Mouse (Mus musculus): ENCODE data around the gene Tas2r119. TPM values are rescaled to one million over a fixed set of nuclear protein-coding genes. Genes with fewer than 3 reads are reported as not detected.
A peak's percentile ranks its signal among the peaks of the same experiment; 100 is the strongest.

Tas2r119 gene
- not detected for total RNA-seq (2021)
- long read RNA-seq, experiment 1: 0 reads
- long read RNA-seq, experiment 2: 0 reads

- intact Hi-C loops (cut with DNase I): no loop called here
- no peak for DNase-seq (ENCODE audit: low spot score in 2 of 2)
These were observed at the start of gene Tas2r119 for GRCm38 (mm10) chr15:32176989-32177388. Gene Tas2r119 (plus strand): TSS chr15:32177289.

GRCm38 (mm10) chr15:32132315-32132714 lies 44.8 kb upstream of the Tas2r119 start:
- intact Hi-C loops (cut with DNase I): no loop called here
- no peak for DNase-seq (ENCODE audit: low spot score in 2 of 2)

DNA sequence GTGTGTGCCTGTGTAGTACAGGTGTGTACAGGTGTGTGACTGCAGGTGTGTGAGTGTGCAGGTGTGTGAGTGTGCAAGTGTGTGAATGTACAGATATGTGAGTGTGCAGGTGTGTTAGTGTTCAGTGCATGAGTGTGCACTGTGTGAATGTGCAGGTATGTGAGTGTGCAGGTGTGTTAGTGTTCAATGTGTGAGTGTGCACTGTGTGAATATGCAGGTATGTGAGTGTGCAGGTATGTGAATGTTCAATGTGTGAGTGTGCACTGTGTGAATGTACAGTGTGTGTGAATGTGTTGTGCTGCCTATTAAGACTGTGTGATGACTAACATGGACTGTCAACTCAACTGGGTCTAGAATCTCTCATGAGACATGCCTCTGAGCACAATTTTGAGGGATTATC lies 35.4 kb upstream of the Tas2r119 start:
- no peak for DNase-seq (ENCODE audit: low spot score in 2 of 2)
- intact Hi-C loops (cut with DNase I): no loop called here

DNA sequence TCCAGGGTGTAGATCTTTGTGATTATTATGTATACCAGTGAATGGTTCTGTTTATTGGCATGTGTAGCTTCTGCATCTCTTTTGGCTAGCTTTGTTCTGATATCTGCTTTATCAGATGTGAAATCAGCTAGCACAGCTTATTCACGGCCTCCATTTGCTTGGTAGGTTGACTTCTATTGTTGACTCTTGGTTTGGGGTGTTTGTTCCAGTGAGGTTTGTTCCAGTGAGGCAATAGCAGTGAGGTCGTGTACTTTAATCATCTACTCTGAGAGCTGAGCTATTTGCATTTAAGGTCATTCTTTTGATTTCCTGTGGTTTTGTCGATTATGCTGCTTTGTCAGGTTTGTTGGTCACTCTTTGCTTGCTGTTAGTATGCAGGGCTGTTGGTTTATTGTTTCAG lies 32.8 kb upstream of the Tas2r119 start:
- DNase-seq (ENCODE audit: low spot score in 2 of 2): no peak
- intact Hi-C loops (cut with DNase I): no loop called here

DNA sequence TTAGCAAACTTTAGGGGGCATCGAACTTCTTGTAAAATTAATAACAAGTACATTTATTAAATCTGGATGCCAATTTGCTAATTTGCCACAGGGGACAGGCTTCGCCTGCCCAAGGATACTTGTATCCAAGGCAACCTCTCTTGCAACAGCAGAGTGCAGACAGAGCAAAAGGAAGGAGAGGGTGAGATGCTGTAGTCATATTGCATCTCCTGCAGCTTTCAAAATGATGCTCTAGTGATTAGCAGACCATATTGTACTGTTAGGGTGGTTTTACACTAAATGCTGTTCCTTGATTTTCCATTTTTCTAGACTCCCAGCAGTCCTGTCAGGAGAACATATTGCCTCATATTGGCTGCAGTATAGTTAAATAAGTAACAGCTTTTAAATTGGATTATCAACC lies 23.7 kb upstream of the Tas2r119 start:
- intact Hi-C loops (cut with DNase I): no loop called here
- DNase-seq (ENCODE audit: low spot score in 2 of 2): no peak

- no peak for DNase-seq (ENCODE audit: low spot score in 2 of 2)
- intact Hi-C loops (cut with DNase I): no loop called here
These were observed 23.1 kb upstream of the Tas2r119 start for GRCm38 (mm10) chr15:32153857-32154449.

- intact Hi-C loops (cut with DNase I): no loop called here
- no peak for DNase-seq (ENCODE audit: low spot score in 2 of 2)
These were observed 21.0 kb upstream of the Tas2r119 start for GRCm38 (mm10) chr15:32156126-32156525.

DNA sequence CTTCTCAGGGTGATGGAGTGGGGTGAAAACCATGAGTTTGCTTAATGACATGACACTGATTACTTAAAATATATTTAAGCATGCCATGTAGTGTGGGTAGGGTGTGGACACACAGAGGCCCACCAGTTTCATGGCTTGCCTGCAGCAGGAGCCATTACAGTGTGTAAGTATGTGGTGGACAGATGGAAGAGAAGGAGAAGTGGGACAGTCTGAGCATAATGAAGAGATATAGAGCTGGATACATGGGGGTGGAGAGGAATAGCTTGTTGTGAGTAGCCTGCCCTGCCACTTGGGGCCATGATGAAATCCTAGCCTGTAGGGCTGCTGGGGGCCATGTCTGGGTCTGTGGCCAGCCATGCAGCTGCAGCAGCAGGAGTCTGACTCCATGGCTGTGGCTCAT lies 16.8 kb upstream of the Tas2r119 start:
- no peak for DNase-seq (ENCODE audit: low spot score in 2 of 2)
- intact Hi-C loops (cut with DNase I): no loop called here

DNA sequence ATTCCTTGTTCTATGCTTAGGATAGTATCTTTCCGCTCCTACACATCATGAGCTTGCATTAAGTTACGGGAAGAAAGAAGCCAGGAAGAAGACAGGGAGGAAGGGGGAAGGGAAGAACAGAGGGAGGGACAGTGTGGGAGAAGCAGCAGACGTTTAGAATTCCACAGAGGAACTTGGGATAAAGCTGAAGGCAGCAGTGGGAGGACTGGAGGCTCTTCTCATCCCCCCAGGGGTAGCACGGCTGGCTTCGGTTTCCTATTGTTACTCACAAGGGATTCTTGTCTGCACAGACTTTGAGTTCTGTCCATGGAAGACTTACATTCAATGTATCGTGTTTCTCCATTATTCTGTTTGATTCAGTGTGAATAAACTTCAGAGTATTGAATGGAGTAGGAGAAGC lies 5.3 kb upstream of the Tas2r119 start:
- DNase-seq (ENCODE audit: low spot score in 2 of 2): peak in 1 of 2 experiments; percentile 9
- intact Hi-C loops (cut with DNase I): no loop called here

GRCm38 (mm10) chr15:32172175-32172987 lies 4.7 kb upstream of the Tas2r119 start:
- intact Hi-C loops (cut with DNase I): no loop called here
- DNase-seq (ENCODE audit: low spot score in 2 of 2): no peak

DNA sequence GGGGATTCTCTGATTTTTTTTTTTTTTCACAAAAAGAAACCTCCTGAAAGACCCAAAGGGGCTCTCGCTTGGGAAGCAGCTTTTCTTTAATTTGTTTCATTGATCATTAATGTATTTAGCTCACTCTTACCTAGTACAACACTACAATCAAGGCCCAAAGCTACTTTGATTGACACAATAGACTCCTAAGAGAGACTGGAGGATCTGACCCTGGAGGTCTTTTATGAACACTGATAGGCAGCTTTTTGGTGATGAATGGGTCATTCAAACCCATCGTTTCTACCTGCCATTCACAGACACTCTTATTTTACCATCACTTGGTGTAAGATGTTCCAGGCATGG lies 4.1 kb upstream of the Tas2r119 start:
- intact Hi-C loops (cut with DNase I): no loop called here
- no peak for DNase-seq (ENCODE audit: low spot score in 2 of 2)

- DNase-seq (ENCODE audit: low spot score in 2 of 2): peak; percentile 26 to 28
These were observed 3.1 kb downstream of the Tas2r119 start for GRCm38 (mm10) chr15:32180010-32180725.

DNA sequence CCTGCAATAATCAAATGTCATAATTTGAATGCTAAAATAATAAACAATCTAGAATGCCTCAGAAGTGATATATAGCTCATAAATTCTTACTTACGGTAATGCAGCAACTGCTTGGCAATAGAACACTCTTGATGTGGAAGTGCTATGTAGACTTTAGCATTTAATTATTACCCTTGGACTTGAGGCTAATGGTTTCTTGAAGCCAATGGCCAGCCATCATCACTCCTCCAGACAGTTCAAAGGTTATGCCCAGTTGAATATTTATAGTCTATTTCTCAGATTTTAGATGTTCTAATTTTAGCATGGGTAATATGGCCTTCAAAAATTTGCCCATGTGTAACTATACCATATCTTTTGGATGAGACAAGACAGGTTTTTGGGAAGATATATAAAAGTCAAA lies 4.9 kb downstream of the Tas2r119 start:
- DNase-seq (ENCODE audit: low spot score in 2 of 2): no peak
- intact Hi-C loops (cut with DNase I): no loop called here

More at GRCm38 (mm10) chr15:32180010-32180725, 3.1 kb downstream of the Tas2r119 start:
- intact Hi-C loops (cut with DNase I): no loop called here

- no peak for DNase-seq (ENCODE audit: low spot score in 2 of 2)
- intact Hi-C loops (cut with DNase I): no loop called here
These were observed 7.9 kb downstream of the Tas2r119 start for GRCm38 (mm10) chr15:32184964-32185363.

- DNase-seq (ENCODE audit: low spot score in 2 of 2): no peak
- intact Hi-C loops (cut with DNase I): no loop called here
These were observed 12.8 kb downstream of the Tas2r119 start for GRCm38 (mm10) chr15:32189879-32190278.

- no peak for DNase-seq (ENCODE audit: low spot score in 2 of 2)
- intact Hi-C loops (cut with DNase I): no loop called here
These were observed 13.3 kb downstream of the Tas2r119 start for GRCm38 (mm10) chr15:32190436-32190835.

DNA sequence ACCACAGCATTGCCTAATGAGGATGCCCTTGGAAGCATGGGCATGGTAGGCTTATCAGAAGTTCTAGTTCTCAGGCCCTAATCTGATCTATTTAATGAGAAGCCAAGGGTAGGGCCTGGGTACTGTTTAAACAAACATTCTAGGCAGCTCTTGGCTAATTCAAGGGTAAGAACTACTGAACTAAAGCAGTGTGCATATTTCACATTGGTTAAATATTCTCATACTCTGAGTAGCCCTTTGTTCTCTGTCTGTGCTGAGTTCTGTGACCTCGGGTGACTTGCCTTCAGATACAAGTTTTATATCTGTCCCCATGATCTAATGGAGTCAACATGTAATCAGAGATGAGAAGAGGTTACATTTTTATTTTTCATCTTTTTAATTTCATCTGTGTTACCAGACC lies 15.9 kb downstream of the Tas2r119 start:
- intact Hi-C loops (cut with DNase I): no loop called here

DNA sequence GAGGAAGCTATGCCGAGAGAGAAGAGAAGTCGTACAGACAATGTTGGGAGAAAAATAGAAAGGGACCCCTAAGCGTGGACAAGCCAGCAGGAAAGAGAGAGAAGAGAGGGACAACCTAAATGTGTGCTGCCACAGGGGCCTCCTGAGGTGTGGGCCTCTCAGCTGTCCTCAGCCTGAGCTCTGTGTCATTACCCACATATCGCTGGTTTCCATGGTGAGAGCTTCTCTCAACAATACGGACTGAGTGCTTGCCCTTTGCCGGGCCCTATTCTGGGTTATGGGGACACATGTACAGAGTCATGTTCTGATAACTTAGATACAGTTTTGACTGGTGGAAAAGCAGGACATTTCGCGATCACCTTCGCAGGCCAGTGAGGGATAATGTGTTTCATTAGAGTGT lies 21.0 kb downstream of the Tas2r119 start:
- no peak for DNase-seq (ENCODE audit: low spot score in 2 of 2)
- intact Hi-C loops (cut with DNase I): no loop called here

More for the DNA sequence above, 15.9 kb downstream of the Tas2r119 start:
- DNase-seq (ENCODE audit: low spot score in 2 of 2): no peak

DNA sequence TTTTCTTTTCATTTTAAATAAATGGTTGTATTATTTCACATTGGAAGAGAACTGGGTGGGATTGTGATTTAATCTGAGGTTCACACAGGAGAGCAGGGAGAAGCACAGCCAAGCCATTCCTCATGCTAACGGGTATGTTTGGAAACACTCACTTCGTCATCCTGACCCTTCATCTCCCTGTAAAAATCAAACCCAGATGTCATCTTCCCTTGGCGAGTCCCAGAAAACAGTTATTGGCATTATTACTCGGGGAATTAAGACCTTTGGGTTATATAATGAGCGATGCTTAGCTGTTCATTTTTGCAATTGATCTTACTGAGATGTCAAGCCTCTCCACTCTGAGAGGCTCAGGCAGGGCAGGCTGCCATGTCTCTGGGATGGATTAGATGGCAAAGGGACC lies 21.5 kb downstream of the Tas2r119 start:
- intact Hi-C loops (cut with DNase I): no loop called here
- no peak for DNase-seq (ENCODE audit: low spot score in 2 of 2)

DNA sequence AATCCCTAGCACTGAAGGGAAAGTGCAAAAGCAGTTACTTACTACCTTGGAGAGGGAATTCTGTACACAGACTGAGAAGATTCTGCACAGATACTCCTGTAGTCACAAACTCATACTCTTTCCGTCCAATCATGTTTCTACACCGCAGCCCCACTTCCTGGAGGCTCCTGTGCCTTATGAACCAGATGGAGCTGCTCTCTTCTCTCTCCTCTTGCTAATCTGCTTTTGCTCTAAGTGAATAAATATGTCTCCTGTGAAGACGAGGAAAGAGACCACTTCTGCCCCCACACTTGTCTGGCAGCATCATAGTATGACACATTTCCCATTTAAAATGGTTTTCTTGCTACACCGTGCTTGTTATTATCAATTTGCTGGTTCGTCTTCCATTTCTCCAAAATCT lies 26.2 kb downstream of the Tas2r119 start:
- intact Hi-C loops (cut with DNase I): no loop called here
- DNase-seq (ENCODE audit: low spot score in 2 of 2): peak; percentile 5 to 44

DNA sequence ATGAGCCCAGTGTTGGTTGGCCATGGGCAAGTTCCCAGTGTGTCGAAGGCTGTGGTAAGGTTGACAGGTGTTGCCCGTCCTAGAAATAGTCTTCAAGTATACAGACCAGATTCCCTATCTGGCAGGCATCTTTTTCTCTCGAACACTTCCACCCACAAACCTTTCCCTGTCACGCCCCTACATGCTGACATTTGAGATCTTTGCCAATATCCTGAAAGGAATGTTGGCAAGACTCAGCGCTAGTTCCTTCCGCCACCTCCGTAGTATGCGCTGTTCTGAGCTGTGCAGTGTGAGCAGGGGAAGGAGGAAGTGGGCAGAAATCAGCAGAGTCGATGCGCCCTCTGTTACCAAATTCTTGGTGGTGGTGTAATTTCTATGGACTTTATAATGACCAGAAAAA lies 27.8 kb downstream of the Tas2r119 start:
- DNase-seq (ENCODE audit: low spot score in 2 of 2): peak; percentile 7 to 27
- intact Hi-C loops (cut with DNase I): no loop called here
